Mouse (Mus musculus) lung, postnatal 0 days (tissue): ENCODE measurements at regions not wholly inside any gene's neighbourhood (a gene's known extent, or its start where the extent isn't known, plus 50 kb on each side); places are given as distances from the start of the nearest gene placed in this dataset.

Experiments used
- CTCF ChIP-seq: IDR thresholded peaks from 2 replicates; pipeline ENCODE4 v1.5.1; 2016; ENCODE audit warnings: antibody characterized with exemption, mild to moderate bottlenecking
- EP300 ChIP-seq: IDR thresholded peaks from 2 replicates; pipeline ENCODE4 v1.6.1; 2016; ENCODE audit warnings: antibody characterized with exemption, mild to moderate bottlenecking, control low read depth

GRCm38 (mm10) chr10:118780831-118781569 is 89.0 kb downstream of the Dyrk2 start:
- TF ChIP-seq CTCF, result peak; percentile 10; the same call in 1 of the 2 replicates
- TF ChIP-seq EP300, result no peak
